Mouse (Mus musculus): ENCODE data around the gene Rasgef1a. TPM values are rescaled to one million over a fixed set of nuclear protein-coding genes. Genes with fewer than 3 reads are reported as not detected.
A peak's percentile ranks its signal among the peaks of the same experiment; 100 is the strongest.

The Rasgef1a gene
- polyA plus RNA-seq, 1 experiment, result 0.45 TPM

- Histone ChIP-seq H3K4me3 (replicated peaks; ENCODE audit: control insufficient read depth, low read depth, low read length) (no peak overlapping the region), H3K27ac (ENCODE audit: control insufficient read depth, insufficient read depth, low read depth, low read length, poor library complexity) (no peak overlapping the region), H3K4me1 (ENCODE audit: control insufficient read depth, insufficient read depth, low read length) (no peaks in the 10 kb centered on the region)
- 53% methylated on average over 7 of the region's 7 CpGs for WGBS
- no peak for TF ChIP-seq POLR2A (IDR thresholded peaks at IDR 0.05; ENCODE audit: borderline replicate concordance, control insufficient read depth, low read depth, low read length)
- peak; percentile 45; the same call in 1 of the 2 replicates for TF ChIP-seq CTCF (IDR thresholded peaks at IDR 0.05; ENCODE audit: control insufficient read depth, insufficient read depth, low read length)
Observed at GRCm38 (mm10) chr6:118067720-118068119, 56.5 kb downstream of the Rasgef1a start.

- 76% methylated on average over 5 of the region's 5 CpGs for WGBS
- Histone ChIP-seq H3K4me3 (replicated peaks; ENCODE audit: control insufficient read depth, low read depth, low read length) (no peak overlapping the region), H3K4me1 (ENCODE audit: control insufficient read depth, insufficient read depth, low read length) (no peaks in the 10 kb centered on the region), H3K27ac (ENCODE audit: control insufficient read depth, insufficient read depth, low read depth, low read length, poor library complexity) (no peak overlapping the region)
- TF ChIP-seq CTCF (IDR thresholded peaks at IDR 0.05; ENCODE audit: control insufficient read depth, insufficient read depth, low read length), result no peak
- TF ChIP-seq POLR2A (IDR thresholded peaks at IDR 0.05; ENCODE audit: borderline replicate concordance, control insufficient read depth, low read depth, low read length), result no peak
Observed at GRCm38 (mm10) chr6:118070321-118071012, 59.2 kb downstream of the Rasgef1a start.

GRCm38 (mm10) chr6:118071013-118071350 is 59.7 kb downstream of the Rasgef1a start:
- no peak for TF ChIP-seq CTCF (IDR thresholded peaks at IDR 0.05; ENCODE audit: control insufficient read depth, insufficient read depth, low read length)
- TF ChIP-seq POLR2A (IDR thresholded peaks at IDR 0.05; ENCODE audit: borderline replicate concordance, control insufficient read depth, low read depth, low read length), result no peak
- 81% methylated on average over 4 of the region's 4 CpGs for WGBS
- Histone ChIP-seq H3K4me3 (replicated peaks; ENCODE audit: control insufficient read depth, low read depth, low read length) (no peak overlapping the region), H3K4me1 (ENCODE audit: control insufficient read depth, insufficient read depth, low read length) (no peaks in the 10 kb centered on the region), H3K27ac (ENCODE audit: control insufficient read depth, insufficient read depth, low read depth, low read length, poor library complexity) (no peak overlapping the region)

GRCm38 (mm10) chr6:118071416-118071815 is 60.2 kb downstream of the Rasgef1a start:
- TF ChIP-seq CTCF (IDR thresholded peaks at IDR 0.05; ENCODE audit: control insufficient read depth, insufficient read depth, low read length) (no peak), POLR2A (IDR thresholded peaks at IDR 0.05; ENCODE audit: borderline replicate concordance, control insufficient read depth, low read depth, low read length) (no peak)
- Histone ChIP-seq H3K4me3 (replicated peaks; ENCODE audit: control insufficient read depth, low read depth, low read length) (no peak overlapping the region), H3K27ac (ENCODE audit: control insufficient read depth, insufficient read depth, low read depth, low read length, poor library complexity) (no peak overlapping the region), H3K4me1 (ENCODE audit: control insufficient read depth, insufficient read depth, low read length) (no peaks in the 10 kb centered on the region)
- WGBS, result 86% methylated on average over 3 of the region's 3 CpGs

GRCm38 (mm10) chr6:118072176-118072575 is 60.9 kb downstream of the Rasgef1a start:
- Histone ChIP-seq H3K27ac (ENCODE audit: control insufficient read depth, insufficient read depth, low read depth, low read length, poor library complexity) (no peak overlapping the region), H3K4me3 (replicated peaks; ENCODE audit: control insufficient read depth, low read depth, low read length) (no peak overlapping the region), H3K4me1 (ENCODE audit: control insufficient read depth, insufficient read depth, low read length) (no peaks in the 10 kb centered on the region)
- WGBS, result 54% methylated on average over 1 of the region's 1 CpGs
- TF ChIP-seq CTCF (IDR thresholded peaks at IDR 0.05; ENCODE audit: control insufficient read depth, insufficient read depth, low read length) (no peak), POLR2A (IDR thresholded peaks at IDR 0.05; ENCODE audit: borderline replicate concordance, control insufficient read depth, low read depth, low read length) (no peak)

- 55% methylated on average over 3 of the region's 3 CpGs for WGBS
- Histone ChIP-seq H3K4me1 (ENCODE audit: control insufficient read depth, insufficient read depth, low read length) (no peaks in the 10 kb centered on the region), H3K4me3 (replicated peaks; ENCODE audit: control insufficient read depth, low read depth, low read length) (no peak overlapping the region), H3K27ac (ENCODE audit: control insufficient read depth, insufficient read depth, low read depth, low read length, poor library complexity) (no peak overlapping the region)
- TF ChIP-seq CTCF (IDR thresholded peaks at IDR 0.05; ENCODE audit: control insufficient read depth, insufficient read depth, low read length) (no peak), POLR2A (IDR thresholded peaks at IDR 0.05; ENCODE audit: borderline replicate concordance, control insufficient read depth, low read depth, low read length) (no peak)
Observed at GRCm38 (mm10) chr6:118074151-118074550, 62.9 kb downstream of the Rasgef1a start.

GRCm38 (mm10) chr6:118076256-118076655 is 65.0 kb downstream of the Rasgef1a start:
- H3K27ac ChIP-seq (ENCODE audit: control insufficient read depth, insufficient read depth, low read depth, low read length, poor library complexity), result no peak overlapping the region
- WGBS, result 79% methylated on average over 3 of the region's 3 CpGs
- TF ChIP-seq CTCF (IDR thresholded peaks at IDR 0.05; ENCODE audit: control insufficient read depth, insufficient read depth, low read length) (no peak), POLR2A (IDR thresholded peaks at IDR 0.05; ENCODE audit: borderline replicate concordance, control insufficient read depth, low read depth, low read length) (no peak)
- H3K4me3 ChIP-seq (replicated peaks; ENCODE audit: control insufficient read depth, low read depth, low read length), result no peak overlapping the region
- no peaks in the 10 kb centered on the region for H3K4me1 ChIP-seq (ENCODE audit: control insufficient read depth, insufficient read depth, low read length)

- TF ChIP-seq CTCF (IDR thresholded peaks at IDR 0.05; ENCODE audit: control insufficient read depth, insufficient read depth, low read length), result no peak
- TF ChIP-seq POLR2A (IDR thresholded peaks at IDR 0.05; ENCODE audit: borderline replicate concordance, control insufficient read depth, low read depth, low read length), result no peak
- no peak overlapping the region for H3K27ac ChIP-seq (ENCODE audit: control insufficient read depth, insufficient read depth, low read depth, low read length, poor library complexity)
Observed at GRCm38 (mm10) chr6:118076748-118077147, 65.5 kb downstream of the Rasgef1a start.

GRCm38 (mm10) chr6:118077421-118077820 is 66.2 kb downstream of the Rasgef1a start:
- 24% methylated on average over 7 of the region's 7 CpGs for WGBS
- TF ChIP-seq CTCF (IDR thresholded peaks at IDR 0.05; ENCODE audit: control insufficient read depth, insufficient read depth, low read length), result no peak
- TF ChIP-seq POLR2A (IDR thresholded peaks at IDR 0.05; ENCODE audit: borderline replicate concordance, control insufficient read depth, low read depth, low read length), result no peak
- Histone ChIP-seq H3K27ac (ENCODE audit: control insufficient read depth, insufficient read depth, low read depth, low read length, poor library complexity) (no peak overlapping the region), H3K4me3 (replicated peaks; ENCODE audit: control insufficient read depth, low read depth, low read length) (no peak overlapping the region), H3K4me1 (ENCODE audit: control insufficient read depth, insufficient read depth, low read length) (no peaks in the 10 kb centered on the region)

More at GRCm38 (mm10) chr6:118076748-118077147, 65.5 kb downstream of the Rasgef1a start:
- 86% methylated on average over 8 of the region's 8 CpGs for WGBS
- Histone ChIP-seq H3K4me1 (ENCODE audit: control insufficient read depth, insufficient read depth, low read length) (no peaks in the 10 kb centered on the region), H3K4me3 (replicated peaks; ENCODE audit: control insufficient read depth, low read depth, low read length) (no peak overlapping the region)
